Mouse (Mus musculus): ENCODE data around the gene Hspa1b. TPM values are rescaled to one million over a fixed set of nuclear protein-coding genes. Genes with fewer than 3 reads are reported as not detected.
"Not testable (repeated sequence)": the region's sequence is repeated elsewhere in the genome, so short reads cannot be mapped to it uniquely, and the experiment has no call there.

Gene Hspa1b
- polyA plus RNA-seq (2016; fragmentation: Nextera tagmentation; extraction: Ambion mirVana) = 0.12 and 0.13 TPM in 2 replicates

GRCm38 (mm10) chr17:34959130-34959778 is at the start of gene Hspa1b:
TSS of gene Hspa1b (minus strand) at chr17:34959238.
- Histone ChIP-seq H3K4me3 (peak within 1 kb of the TSS; percentile 54), H3K9ac (peak within 1 kb of the TSS; percentile 67), H3K4me2 (peak within 1 kb of the TSS; percentile 70), H3K27ac (ENCODE audit: poor library complexity, severe bottlenecking) (peak within 1 kb of the TSS; percentile 93), H3K27me3 (replicated peaks) (peaks cover 29% of the 10 kb centered on the region; the same call in 1 of the 2 replicates)
- H3K4me1 ChIP-seq (replicated peaks); H3K36me3 ChIP-seq; H3K9me3 ChIP-seq (replicated peaks): not testable (repeated sequence)
- under 1% methylated on average over 28 of the region's 32 CpGs for WGBS
- ATAC-seq (ENCODE audit: insufficient number of reproducible peaks, low FRiP score) = peak; percentile 94

GRCm38 (mm10) chr17:35007387-35007991 is 48.5 kb upstream of the Hspa1b start:
- no peak overlapping the region for H3K4me2 ChIP-seq
- no peak overlapping the region for H3K9ac ChIP-seq
- H3K4me1 ChIP-seq (replicated peaks) = peaks cover 12% of the 10 kb centered on the region
- H3K27ac ChIP-seq (ENCODE audit: poor library complexity, severe bottlenecking) = no peak overlapping the region
- H3K36me3 ChIP-seq = peaks cover 82% of the 10 kb centered on the region
- no peak for ATAC-seq (ENCODE audit: insufficient number of reproducible peaks, low FRiP score)
- 97% methylated on average over 7 of the region's 7 CpGs for WGBS
- H3K27me3 ChIP-seq (replicated peaks) = no peaks in the 10 kb centered on the region
- H3K4me3 ChIP-seq = no peak overlapping the region
- H3K9me3 ChIP-seq (replicated peaks) = no peaks in the 10 kb centered on the region

GRCm38 (mm10) chr17:35005902-35006301 is 46.9 kb upstream of the Hspa1b start:
- H3K4me1 ChIP-seq (replicated peaks) = peaks cover 17% of the 10 kb centered on the region
- WGBS = 93% methylated on average over 4 of the region's 5 CpGs
- not testable (repeated sequence) for H3K9ac ChIP-seq; H3K27ac ChIP-seq (ENCODE audit: poor library complexity, severe bottlenecking); ATAC-seq (ENCODE audit: insufficient number of reproducible peaks, low FRiP score); H3K27me3 ChIP-seq (replicated peaks); H3K9me3 ChIP-seq (replicated peaks); H3K4me3 ChIP-seq; H3K4me2 ChIP-seq
- peaks cover 66% of the 10 kb centered on the region for H3K36me3 ChIP-seq

GRCm38 (mm10) chr17:35005158-35005557 is 46.1 kb upstream of the Hspa1b start:
- 0 out of 2 replicates have a peak overlapping the region, but pooled peaks have one; percentile 0 for H3K4me3 ChIP-seq
- no peak overlapping the region for H3K4me2 ChIP-seq
- 91% methylated on average over 10 of the region's 10 CpGs for WGBS
- H3K36me3 ChIP-seq = peaks cover 59% of the 10 kb centered on the region
- no peaks in the 10 kb centered on the region for H3K27me3 ChIP-seq (replicated peaks)
- H3K27ac ChIP-seq (ENCODE audit: poor library complexity, severe bottlenecking) = no peak overlapping the region
- ATAC-seq (ENCODE audit: insufficient number of reproducible peaks, low FRiP score) = no peak
- peaks cover 17% of the 10 kb centered on the region for H3K4me1 ChIP-seq (replicated peaks)
- H3K9me3 ChIP-seq (replicated peaks) = no peaks in the 10 kb centered on the region
- H3K9ac ChIP-seq = no peak overlapping the region

- H3K9ac ChIP-seq = no peak overlapping the region
- H3K4me3 ChIP-seq = no peak overlapping the region
- no peak for ATAC-seq (ENCODE audit: insufficient number of reproducible peaks, low FRiP score)
- H3K9me3 ChIP-seq (replicated peaks) = no peaks in the 10 kb centered on the region
- peaks cover 26% of the 10 kb centered on the region for H3K4me1 ChIP-seq (replicated peaks)
- peaks cover 50% of the 10 kb centered on the region for H3K36me3 ChIP-seq
- WGBS = 89% methylated on average over 17 of the region's 17 CpGs
- H3K27ac ChIP-seq (ENCODE audit: poor library complexity, severe bottlenecking) = no peak overlapping the region
- no peak overlapping the region for H3K4me2 ChIP-seq
- H3K27me3 ChIP-seq (replicated peaks) = no peaks in the 10 kb centered on the region
These were observed 45.2 kb upstream of the Hspa1b start for GRCm38 (mm10) chr17:35004075-35004717.

- H3K4me1 ChIP-seq (replicated peaks) = peaks cover 35% of the 10 kb centered on the region
- peaks cover 44% of the 10 kb centered on the region for H3K36me3 ChIP-seq
- 62% methylated on average over 9 of the region's 9 CpGs for WGBS
- no peak for ATAC-seq (ENCODE audit: insufficient number of reproducible peaks, low FRiP score)
- H3K9ac ChIP-seq = no peak overlapping the region; the same call in 1 of the 2 replicates
- peak overlapping the region; percentile 96 for H3K4me2 ChIP-seq
- H3K27me3 ChIP-seq (replicated peaks) = no peaks in the 10 kb centered on the region
- no peak overlapping the region for H3K27ac ChIP-seq (ENCODE audit: poor library complexity, severe bottlenecking)
- peak overlapping the region; percentile 79; the same call in 1 of the 2 replicates for H3K4me3 ChIP-seq
- H3K9me3 ChIP-seq (replicated peaks) = no peaks in the 10 kb centered on the region
These were observed 44.2 kb upstream of the Hspa1b start for GRCm38 (mm10) chr17:35003022-35003838.

- peaks cover 40% of the 10 kb centered on the region for H3K36me3 ChIP-seq
- 10% methylated on average over 12 of the region's 12 CpGs for WGBS
- peak overlapping the region; percentile 95 for H3K27ac ChIP-seq (ENCODE audit: poor library complexity, severe bottlenecking)
- peak overlapping the region; percentile 96 for H3K9ac ChIP-seq
- H3K27me3 ChIP-seq (replicated peaks) = no peaks in the 10 kb centered on the region
- peaks cover 38% of the 10 kb centered on the region for H3K4me1 ChIP-seq (replicated peaks)
- no peak for ATAC-seq (ENCODE audit: insufficient number of reproducible peaks, low FRiP score)
- H3K4me2 ChIP-seq = peak overlapping the region; percentile 96
- no peaks in the 10 kb centered on the region for H3K9me3 ChIP-seq (replicated peaks)
- H3K4me3 ChIP-seq = peak overlapping the region; percentile 79
These were observed 43.3 kb upstream of the Hspa1b start for GRCm38 (mm10) chr17:35002153-35002865.

- Histone ChIP-seq H3K27ac (ENCODE audit: poor library complexity, severe bottlenecking) (peak overlapping the region; percentile 95), H3K4me1 (replicated peaks) (peaks cover 41% of the 10 kb centered on the region), H3K9ac (peak overlapping the region; percentile 96), H3K9me3 (replicated peaks) (no peaks in the 10 kb centered on the region), H3K27me3 (replicated peaks) (no peaks in the 10 kb centered on the region), H3K4me2 (peak overlapping the region; percentile 96), H3K4me3 (peak overlapping the region; percentile 79), H3K36me3 (peaks cover 35% of the 10 kb centered on the region)
- under 1% methylated on average over 35 of the region's 35 CpGs for WGBS
- peak; percentile 19; the same call in 1 of the 2 replicates for ATAC-seq (ENCODE audit: insufficient number of reproducible peaks, low FRiP score)
These were observed 42.6 kb upstream of the Hspa1b start for GRCm38 (mm10) chr17:35001452-35002152.

GRCm38 (mm10) chr17:35000717-35001451 is 41.8 kb upstream of the Hspa1b start, which contains the start of gene Vars:
TSS of gene Vars (plus strand) at chr17:35000987.
- H3K27ac ChIP-seq (ENCODE audit: poor library complexity, severe bottlenecking) = peak within 1 kb of the TSS; percentile 95
- ATAC-seq (ENCODE audit: insufficient number of reproducible peaks, low FRiP score) = peak; percentile 89
- WGBS = under 1% methylated on average over 69 of the region's 83 CpGs
- H3K27me3 ChIP-seq (replicated peaks) = no peaks in the 10 kb centered on the region
- H3K4me2 ChIP-seq = peak within 1 kb of the TSS; percentile 96
- H3K4me1 ChIP-seq (replicated peaks) = peaks cover 46% of the 10 kb centered on the region
- H3K36me3 ChIP-seq = peaks cover 31% of the 10 kb centered on the region
- peak within 1 kb of the TSS; percentile 79 for H3K4me3 ChIP-seq
- H3K9me3 ChIP-seq (replicated peaks) = no peaks in the 10 kb centered on the region
- H3K9ac ChIP-seq = peak within 1 kb of the TSS; percentile 96
